Mouse (Mus musculus) midbrain, postnatal 0 days (tissue): ENCODE measurements around the gene Hal. TPM values are rescaled to one million over a fixed set of nuclear protein-coding genes. Genes with fewer than 3 reads are reported as not detected.
"Not testable (repeated sequence)": the region's sequence is repeated elsewhere in the genome, so short reads cannot be mapped to it uniquely, and the experiment has no call there.

Experiments used
- ATAC-seq: fragments of 200-750 bp; cut with Nextera tagmentation; 2 replicates; pipeline ENCODE4 v1.8.0; 2017; ENCODE audit warnings: moderate number of reproducible peaks, mild to moderate bottlenecking, moderate TSS enrichment, moderate library complexity; ENCODE audit not compliant: low FRiP score
- DNase-seq: peaks from one replicate; pipeline ENCODE4 v3.0.0-alpha.2; 2015; ENCODE audit warnings: low spot score
- H3K27ac ChIP-seq: fragments of 300-500 bp; sonication (generic); 2 replicates; pipeline ENCODE4 v1.5.1; 2014; ENCODE audit warnings: low read depth, mild to moderate bottlenecking, low read length, mixed read lengths
- H3K27me3 ChIP-seq: fragments of 300-500 bp; sonication (generic); 2 replicates; pipeline ENCODE4 v1.6.1; 2014; ENCODE audit warnings: low read length, control low read depth, mixed read lengths; ENCODE audit not compliant: insufficient read depth
- H3K36me3 ChIP-seq: fragments of 300-500 bp; sonication (generic); 2 replicates; pipeline ENCODE4 v1.6.1; 2014; ENCODE audit warnings: low read length, control low read depth, mixed read lengths; ENCODE audit not compliant: insufficient read depth
- H3K4me1 ChIP-seq: fragments of 300-500 bp; sonication (generic); 2 replicates; pipeline ENCODE4 v1.6.1; 2014; ENCODE audit warnings: mild to moderate bottlenecking, control low read depth, antibody characterized with exemption, low read length, mixed read lengths; ENCODE audit not compliant: insufficient read depth
- H3K4me2 ChIP-seq: fragments of 300-500 bp; sonication (generic); 2 replicates; pipeline ENCODE4 v1.6.1; 2014; ENCODE audit warnings: low read depth, mild to moderate bottlenecking, low read length, mixed read lengths; ENCODE audit not compliant: poor library complexity, severe bottlenecking
- H3K4me3 ChIP-seq: fragments of 300-500 bp; sonication (generic); 2 replicates; pipeline ENCODE4 v1.5.1; 2014; ENCODE audit warnings: low read depth, mild to moderate bottlenecking, low read length, moderate library complexity
- H3K9ac ChIP-seq: fragments of 300-500 bp; sonication (generic); replicated peaks from 2 replicates; pipeline ENCODE4 v1.6.1; 2014; ENCODE audit warnings: mild to moderate bottlenecking, low read length, moderate library complexity, mixed read lengths; ENCODE audit not compliant: poor library complexity, severe bottlenecking
- H3K9me3 ChIP-seq: fragments of 300-500 bp; sonication (generic); 2 replicates; pipeline ENCODE4 v1.6.1; 2016; ENCODE audit warnings: low read length, control low read depth
- CTCF ChIP-seq: IDR thresholded peaks from 2 replicates; pipeline ENCODE4 v1.5.1; 2016; ENCODE audit warnings: antibody characterized with exemption, mild to moderate bottlenecking
- WGBS: fragments of 180-500 bp; shearing (Covaris S2); extraction: QIAGEN DNeasy Blood & Tissue Kit; methylation state at CpG from one replicate; pipeline ENCODE4 v1.1.7; 2014; 5-methylcytosine and 5-hydroxymethylcytosine counted together
- polyA plus RNA-seq: library from polyadenylated mRNA; unstranded; fragments of >200 nt; fragmentation: Nextera tagmentation; extraction: Ambion mirVana; gene quantifications from 2 replicates; pipeline ENCODE4 v1.2.1, GENCODE M21; 2015
- total RNA-seq: library from RNA; depleted of rRNA; stranded (reverse); fragments of >200 nt; gene quantifications from 2 replicates; pipeline ENCODE4 v1.2.3, GENCODE M21; 2014

Hal gene
- total and polyA plus RNA-seq, 2 experiments from 2014 or later: 0.20 to 0.49 TPM

DNA sequence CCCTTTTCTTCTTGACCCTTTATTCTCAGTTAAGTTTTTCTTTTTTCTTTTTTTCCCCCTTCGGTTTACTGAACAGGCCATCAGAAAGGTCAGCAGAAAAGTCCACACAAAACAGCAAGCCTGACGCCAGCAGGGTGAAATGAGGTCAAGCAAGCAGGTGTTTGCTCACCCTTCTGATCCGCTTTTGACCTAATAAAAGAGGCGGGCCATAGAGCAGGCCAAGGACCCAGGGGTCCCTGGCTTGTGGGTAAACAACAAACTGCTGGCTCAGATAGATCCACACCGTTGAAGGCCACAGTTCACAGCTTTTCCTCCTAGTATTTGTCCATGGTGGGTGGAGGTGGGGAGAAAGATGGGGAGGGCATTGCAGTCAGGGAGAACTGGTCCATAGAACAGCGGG lies 54.6 kb downstream of the Hal start:
- Histone ChIP-seq H3K4me3 (no peak overlapping the region), H3K9ac (no peak overlapping the region), H3K4me2 (no peak overlapping the region), H3K9me3 (no peaks in the 10 kb centered on the region), H3K36me3 (no peaks in the 10 kb centered on the region), H3K27me3 (peaks cover 4% of the 10 kb centered on the region; the same call in 1 of the 2 replicates), H3K27ac (no peak overlapping the region), H3K4me1 (no peaks in the 10 kb centered on the region)
- ATAC-seq (no peak), DNase-seq (no peak)
- no peak for TF ChIP-seq CTCF
- WGBS: 67% methylated on average over 6 of the region's 6 CpGs

DNA sequence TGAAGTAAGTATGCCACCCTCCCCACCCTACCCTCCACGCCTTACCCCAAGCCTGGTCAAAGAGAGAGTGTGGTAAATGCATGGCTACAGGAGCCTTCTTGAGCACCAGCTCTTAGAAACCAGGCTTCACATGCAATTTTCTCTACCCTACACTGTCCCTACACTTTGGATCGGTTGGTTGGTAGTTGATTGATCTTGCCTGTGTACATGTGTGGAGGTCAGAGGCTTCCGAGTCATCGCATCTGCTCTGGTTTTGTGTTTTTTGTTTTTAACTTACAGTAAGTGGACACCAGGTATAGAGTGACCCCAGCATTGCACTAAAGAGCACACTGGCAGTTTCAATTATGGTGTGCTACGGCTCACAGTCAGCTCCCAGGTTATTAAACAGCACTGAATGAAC lies 55.6 kb downstream of the Hal start:
- no peak for ATAC-seq

DNA sequence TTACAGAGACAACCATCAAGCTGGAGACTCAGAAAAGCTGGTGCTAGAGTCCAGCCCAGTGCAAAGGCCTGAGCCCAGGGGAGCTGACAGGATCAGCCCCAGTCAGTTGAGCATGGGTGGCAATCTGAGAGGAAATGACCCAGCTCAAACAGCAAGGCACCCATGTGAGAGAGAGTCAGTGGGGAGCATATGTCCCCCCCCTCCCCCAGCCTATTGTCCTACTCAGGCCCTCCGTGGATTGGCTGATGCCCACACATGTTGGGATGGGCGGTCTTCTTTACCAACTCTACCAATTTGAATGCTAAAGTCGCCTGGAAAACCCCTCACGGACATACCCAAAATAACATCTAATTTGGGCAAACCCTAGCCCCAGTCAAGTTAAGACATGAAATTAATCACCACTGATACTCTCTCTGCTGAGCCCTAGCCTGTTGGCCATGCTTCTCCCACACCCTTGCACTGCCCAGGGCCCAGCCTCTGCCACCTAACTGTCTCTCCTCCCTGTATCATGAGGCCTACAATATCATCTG lies 59.2 kb downstream of the Hal start:
- DNase-seq: no peak
- TF ChIP-seq CTCF: no peak
- no peak for ATAC-seq
- Histone ChIP-seq H3K27me3 (no peaks in the 10 kb centered on the region), H3K9me3 (no peaks in the 10 kb centered on the region), H3K9ac (no peak overlapping the region), H3K27ac (no peak overlapping the region), H3K4me1 (no peaks in the 10 kb centered on the region), H3K4me3 (no peak overlapping the region), H3K36me3 (no peaks in the 10 kb centered on the region), H3K4me2 (no peak overlapping the region)
- 93% methylated on average over 4 of the region's 4 CpGs for WGBS

More for the DNA sequence above, 55.6 kb downstream of the Hal start:
- DNase-seq: no peak
- Histone ChIP-seq H3K36me3 (no peaks in the 10 kb centered on the region), H3K9ac (no peak overlapping the region), H3K9me3 (no peaks in the 10 kb centered on the region), H3K4me3 (no peak overlapping the region), H3K4me1 (no peaks in the 10 kb centered on the region), H3K27me3 (peaks cover 4% of the 10 kb centered on the region; the same call in 1 of the 2 replicates), H3K27ac (no peak overlapping the region), H3K4me2 (no peak overlapping the region)
- TF ChIP-seq CTCF: no peak
- WGBS: 87% methylated on average over 5 of the region's 5 CpGs

DNA sequence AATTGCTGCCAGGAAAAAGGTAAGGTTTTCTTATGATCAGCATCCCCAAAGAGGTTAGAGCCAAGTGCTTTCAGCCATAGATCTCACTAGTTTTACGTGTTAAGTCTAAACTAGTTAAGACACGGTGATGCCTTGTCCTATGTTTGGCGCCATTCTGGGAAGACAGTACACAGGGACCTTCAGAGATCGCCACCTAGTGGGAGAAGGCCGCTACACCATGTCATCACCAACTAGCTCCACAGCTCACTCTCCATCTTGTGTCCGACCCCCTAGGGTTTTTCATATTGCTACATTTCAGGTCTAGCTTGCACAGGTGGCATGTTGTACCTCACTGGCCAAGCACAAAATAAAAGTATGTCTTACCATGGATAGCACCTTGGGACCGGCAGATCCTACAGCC lies 60.4 kb downstream of the Hal start:
- no peaks in the 10 kb centered on the region for H3K4me1 ChIP-seq
- TF ChIP-seq CTCF: peak; percentile 87
- DNase-seq (peak; percentile 85), ATAC-seq (no peak)
- no peaks in the 10 kb centered on the region for H3K36me3 ChIP-seq
- no peak overlapping the region for H3K4me3 ChIP-seq
- 17% methylated on average over 7 of the region's 7 CpGs for WGBS
- no peaks in the 10 kb centered on the region for H3K27me3 ChIP-seq
- no peaks in the 10 kb centered on the region for H3K9me3 ChIP-seq
- no peak overlapping the region for H3K9ac ChIP-seq
- no peak overlapping the region for H3K27ac ChIP-seq
- H3K4me2 ChIP-seq: no peak overlapping the region

DNA sequence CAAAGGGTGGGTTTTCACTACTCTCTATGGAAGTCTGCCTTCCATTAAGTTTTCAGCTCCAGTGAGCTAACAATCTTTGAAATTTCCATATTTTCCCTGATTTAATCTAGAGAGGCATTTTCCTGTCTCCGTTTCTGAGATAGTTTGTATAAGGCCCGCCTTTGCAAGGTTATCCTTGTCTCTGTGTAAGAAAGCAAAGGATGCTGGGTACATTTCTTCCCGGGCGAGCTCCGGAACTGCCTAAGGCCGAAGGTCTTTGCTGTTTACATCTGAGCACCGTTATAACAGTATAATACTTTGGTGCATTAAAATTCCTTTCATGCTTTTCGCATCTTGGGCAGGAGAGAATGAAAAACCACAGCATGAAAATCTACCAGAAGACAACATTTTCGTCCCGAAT lies 61.3 kb downstream of the Hal start:
- 75% methylated on average over 10 of the region's 10 CpGs for WGBS
- Histone ChIP-seq H3K36me3 (no peaks in the 10 kb centered on the region), H3K4me3 (no peak overlapping the region), H3K27me3 (peaks cover 1% of the 10 kb centered on the region; the same call in 1 of the 2 replicates), H3K4me1 (no peaks in the 10 kb centered on the region), H3K9me3 (no peaks in the 10 kb centered on the region), H3K27ac (no peak overlapping the region), H3K4me2 (no peak overlapping the region), H3K9ac (no peak overlapping the region)
- no peak for ATAC-seq
- no peak for TF ChIP-seq CTCF
- DNase-seq: no peak

DNA sequence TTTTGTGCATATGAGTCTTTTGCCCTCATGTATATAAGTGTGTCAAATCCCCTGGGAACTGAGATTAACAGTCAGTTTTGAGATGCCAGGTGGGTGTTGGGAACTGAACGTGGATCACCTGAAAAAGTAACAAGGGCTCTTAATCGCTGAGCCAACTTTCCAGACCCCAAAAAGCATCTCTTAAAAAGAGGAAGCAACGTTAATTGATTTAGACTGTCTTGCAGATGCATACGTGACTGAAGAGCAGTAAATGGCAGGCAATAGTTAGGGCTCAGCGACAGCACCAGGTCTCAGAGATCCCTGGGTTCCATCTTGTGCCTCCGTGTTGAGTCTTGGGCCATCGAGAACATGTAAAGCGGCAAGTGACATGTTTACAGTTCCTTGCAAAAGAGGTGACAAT lies 64.0 kb downstream of the Hal start:
- whole genome bisulfite sequencing: 86% methylated on average over 8 of the region's 8 CpGs
- H3K27me3 ChIP-seq: peaks cover 3% of the 10 kb centered on the region; the same call in 1 of the 2 replicates
- no peak overlapping the region for H3K27ac ChIP-seq
- ATAC-seq: no peak
- H3K9me3 ChIP-seq: no peaks in the 10 kb centered on the region
- no peak overlapping the region for H3K4me2 ChIP-seq
- no peak for DNase-seq
- no peak overlapping the region for H3K4me3 ChIP-seq
- TF ChIP-seq CTCF: no peak
- H3K36me3 ChIP-seq: no peaks in the 10 kb centered on the region
- H3K4me1 ChIP-seq: no peaks in the 10 kb centered on the region
- no peak overlapping the region for H3K9ac ChIP-seq

DNA sequence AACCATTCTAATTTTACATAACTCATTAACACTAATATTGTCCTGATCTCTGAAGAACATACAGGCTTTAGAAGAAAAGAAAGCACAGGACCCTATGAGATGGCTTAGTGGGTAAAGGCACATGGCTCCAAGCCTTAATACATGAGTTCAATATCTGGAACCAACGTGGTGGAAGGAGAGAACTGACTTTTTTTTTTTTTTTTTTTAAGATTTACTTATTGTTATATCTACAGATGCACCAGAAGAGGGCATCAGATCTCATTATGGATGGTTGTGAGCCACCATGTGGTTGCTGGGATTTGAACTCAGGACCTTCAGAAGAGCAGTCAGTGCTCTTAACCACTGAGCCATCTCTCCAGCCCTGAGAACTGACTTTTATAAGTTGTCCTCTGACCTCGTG lies 69.4 kb downstream of the Hal start:
- H3K9me3 ChIP-seq, DNase-seq, H3K36me3 ChIP-seq, H3K27me3 ChIP-seq, H3K4me2 ChIP-seq, H3K4me3 ChIP-seq, H3K9ac ChIP-seq, H3K27ac ChIP-seq, H3K4me1 ChIP-seq, ATAC-seq: not testable (repeated sequence)
- 82% methylated on average over 2 of the region's 2 CpGs for WGBS
